Mouse (Mus musculus) C2C12 (cell line): ENCODE measurements around the gene Adgrl1.

ENCODE experiments used
- CEBPB ChIP-seq: IDR thresholded peaks from one replicate; pipeline ENCODE4 v1.6.1; 2011; ENCODE audit warnings: low read depth, mild to moderate bottlenecking, control low read depth, moderate library complexity
- CTCF ChIP-seq: IDR thresholded peaks from one replicate; pipeline ENCODE4 v1.5.1; 2011; ENCODE audit not compliant: control insufficient read depth, insufficient read depth, insufficient read length
- MAX ChIP-seq: IDR thresholded peaks from one replicate; pipeline ENCODE4 v1.6.1; 2011; ENCODE audit warnings: mild to moderate bottlenecking, control low read depth
- MYOD1 ChIP-seq: IDR thresholded peaks from one replicate; pipeline ENCODE4 v1.6.1; 2011; ENCODE audit warnings: low read depth; ENCODE audit not compliant: control insufficient read depth, insufficient read length
- USF1 ChIP-seq: IDR thresholded peaks from one replicate; pipeline ENCODE4 v1.6.1; 2011; ENCODE audit warnings: low read depth, mild to moderate bottlenecking, control low read depth, moderate library complexity

- TF ChIP-seq CTCF (no peak), USF1 (no peak), MAX (no peak), MYOD1 (no peak), CEBPB (no peak)
Observed at GRCm38 (mm10) chr8:83875656-83876040, 24.3 kb upstream of the Adgrl1 start.
